Mouse (Mus musculus): Measurements from ENCODE around the gene Lcn2.

- TF ChIP-seq GATA1 (IDR thresholded peaks at IDR 0.05; ENCODE audit: low read length) (no peak), TAL1 (IDR thresholded peaks at IDR 0.05; ENCODE audit: low read length) (no peak)
Measured at GRCm38 (mm10) chr2:32349625-32350255, 38.3 kb downstream of the Lcn2 start.
